Mouse (Mus musculus) megakaryocyte, embryonic 14.5 days (primary cell): ENCODE results near the gene Ahnak2.

Source experiments
- FLI1 ChIP-seq: IDR thresholded peaks from 2 replicates; pipeline ENCODE4 v1.6.1; 2012; ENCODE audit warnings: low read length, inconsistent platforms, mixed read lengths
- GATA1 ChIP-seq: IDR thresholded peaks from 3 replicates; pipeline ENCODE4 v1.6.1; 2012; ENCODE audit warnings: mixed read lengths, low read length, inconsistent platforms, borderline replicate concordance

- TF ChIP-seq GATA1: no peak
- no peak for TF ChIP-seq FLI1
Measured at GRCm38 (mm10) chr12:112730808-112731207, 71.6 kb downstream of the Ahnak2 start.
